Mouse (Mus musculus) adrenal gland, postnatal 36 days (tissue): Measurements from ENCODE around the gene Figla. TPM values are rescaled to one million over a fixed set of nuclear protein-coding genes. Genes with fewer than 3 reads are reported as not detected.
A peak's percentile ranks its signal among the peaks of the same experiment; 100 is the strongest.

ENCODE experiments used
- DNase-seq, 2 experiments: peaks; one replicate each; pipeline ENCODE4 v3.0.0; 2021; ENCODE audit warnings: mixed read lengths in 1 of 2
- total RNA-seq, 2 experiments: library from RNA; stranded (reverse); gene quantifications; 2 replicates each; pipeline ENCODE4 v1.2.3; 2021

The Figla gene
- total RNA-seq, 2 experiments from 2014 or later: not detected

GRCm38 (mm10) chr6:86028601-86029322, 12.8 kb downstream of the Figla start, which contains the start of gene Add2:
Gene Add2, plus strand, starts transcription at chr6:86028681.
- peak; percentile 21 to 35 for DNase-seq

DNA sequence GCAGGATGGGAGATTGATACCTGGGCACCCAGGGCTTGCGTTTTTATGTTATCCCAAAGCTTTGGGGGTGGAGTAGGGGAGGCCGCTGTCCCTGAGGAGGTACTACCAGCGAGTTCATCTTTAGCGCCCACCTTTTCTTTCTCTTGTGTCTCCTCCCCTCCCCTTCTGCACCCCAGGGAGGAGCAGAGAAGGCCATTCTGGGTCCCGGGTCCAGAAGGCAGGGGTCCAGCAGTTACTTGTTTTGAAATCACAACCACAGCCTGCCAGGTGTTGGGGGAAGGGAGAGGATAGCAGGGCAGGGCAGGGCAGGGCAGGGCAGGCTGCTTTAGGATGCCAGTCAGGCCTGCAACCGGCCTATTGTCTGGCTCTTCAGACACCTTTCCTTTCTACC, 13.3 kb downstream of the Figla start:
- no peak for DNase-seq

DNA sequence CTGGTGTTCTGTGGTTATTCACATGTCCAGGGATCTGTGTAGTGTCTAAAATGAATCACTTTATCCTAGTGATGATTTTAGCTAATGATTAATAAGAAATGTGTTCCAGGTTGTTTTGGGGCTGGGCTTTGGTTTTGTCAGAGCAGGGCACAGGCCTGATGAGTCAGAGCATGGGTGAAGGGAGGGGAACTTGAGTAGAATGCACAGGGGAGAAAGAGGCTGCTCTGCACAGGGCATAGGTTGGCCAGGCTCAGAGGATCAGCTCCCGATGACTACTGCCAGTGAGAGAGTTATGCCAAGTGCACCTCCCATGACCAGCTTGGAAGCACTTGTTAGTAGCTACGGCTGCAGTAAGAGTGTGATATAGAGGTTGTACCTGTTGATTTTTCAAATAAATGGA, 15.6 kb downstream of the Figla start:
- no peak for DNase-seq

DNA sequence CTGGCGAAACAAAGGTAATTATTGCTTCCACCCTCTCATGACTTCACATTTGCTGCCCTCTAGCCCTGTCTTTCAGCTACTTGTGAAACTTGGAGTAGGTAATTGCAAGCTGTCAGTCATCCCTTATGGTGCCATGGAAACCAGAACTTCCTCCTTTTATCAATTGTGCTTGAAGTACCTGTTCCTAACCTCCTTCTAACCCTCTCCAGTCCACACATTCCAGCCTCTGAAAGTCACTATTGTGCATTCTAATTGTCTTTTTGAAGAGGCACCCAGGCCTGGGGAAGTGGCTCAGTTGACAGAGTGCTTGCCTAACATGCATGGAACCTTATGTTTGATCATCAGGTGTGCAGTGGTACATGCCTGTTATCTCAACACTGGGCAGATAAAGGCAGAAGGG, 17.7 kb downstream of the Figla start:
- DNase-seq: no peak

- no peak for DNase-seq
These were observed 22.9 kb downstream of the Figla start for GRCm38 (mm10) chr6:86038901-86039300.

DNA sequence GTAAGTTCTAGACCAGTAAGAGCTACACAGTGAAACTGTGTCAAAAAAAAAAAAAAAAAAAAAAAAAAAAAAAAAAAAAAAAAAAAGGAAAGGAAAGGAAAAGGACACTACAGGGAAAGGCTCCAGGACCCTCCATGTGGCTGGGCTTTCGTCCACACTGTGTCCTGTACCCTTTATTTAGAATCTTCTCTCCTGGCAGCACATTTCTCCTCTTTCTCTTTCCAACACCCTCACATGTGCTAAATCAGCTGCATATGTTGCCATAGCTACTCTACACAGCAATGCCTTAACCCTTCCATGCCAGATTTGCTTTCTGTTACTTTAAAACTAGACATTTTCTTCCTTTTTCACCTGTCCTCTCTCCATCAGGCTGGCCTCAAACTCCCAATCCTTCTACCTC, 24.2 kb downstream of the Figla start:
- no peak for DNase-seq

- no peak for DNase-seq
These were observed 31.5 kb downstream of the Figla start for GRCm38 (mm10) chr6:86047510-86047909.

GRCm38 (mm10) chr6:86048509-86048908, 32.5 kb downstream of the Figla start:
- no peak for DNase-seq

DNA sequence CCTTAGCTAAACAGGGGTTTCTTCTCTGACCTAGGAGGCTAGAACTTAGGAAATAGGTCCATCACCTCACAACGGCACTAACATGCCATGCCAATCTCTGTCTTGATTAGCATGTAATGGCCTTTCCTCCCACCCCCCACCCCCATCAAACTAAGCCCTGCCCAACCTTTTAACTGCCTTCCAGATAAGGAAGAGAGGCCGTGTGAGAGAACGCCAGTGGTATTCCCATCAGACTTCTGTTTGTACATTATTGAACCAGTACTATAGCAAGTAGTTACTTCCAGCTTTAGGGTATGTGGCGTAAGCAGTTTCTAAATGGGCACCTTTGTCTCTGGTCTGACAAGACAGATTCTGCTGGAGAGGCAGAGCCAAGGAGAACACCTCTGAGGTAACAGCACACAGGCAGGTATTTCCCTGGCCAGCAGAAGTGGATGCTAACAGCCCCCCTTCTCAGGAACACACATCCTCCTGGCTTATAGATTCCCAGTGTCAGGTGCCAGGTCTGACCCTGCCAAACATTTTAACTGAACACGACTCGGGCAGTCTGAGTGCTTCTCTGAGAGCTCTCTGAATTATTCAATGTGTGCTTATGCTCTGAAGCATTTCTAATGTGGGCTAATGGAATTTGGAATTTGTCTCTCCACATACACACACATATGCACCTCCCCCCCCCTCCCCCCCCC, 34.8 kb downstream of the Figla start:
- DNase-seq: no peak

GRCm38 (mm10) chr6:86052032-86052459, 36.1 kb downstream of the Figla start:
- DNase-seq: no peak

GRCm38 (mm10) chr6:86052556-86052955, 36.6 kb downstream of the Figla start:
- no peak for DNase-seq

- no peak for DNase-seq
These were observed 37.1 kb downstream of the Figla start for GRCm38 (mm10) chr6:86053099-86053498.

DNA sequence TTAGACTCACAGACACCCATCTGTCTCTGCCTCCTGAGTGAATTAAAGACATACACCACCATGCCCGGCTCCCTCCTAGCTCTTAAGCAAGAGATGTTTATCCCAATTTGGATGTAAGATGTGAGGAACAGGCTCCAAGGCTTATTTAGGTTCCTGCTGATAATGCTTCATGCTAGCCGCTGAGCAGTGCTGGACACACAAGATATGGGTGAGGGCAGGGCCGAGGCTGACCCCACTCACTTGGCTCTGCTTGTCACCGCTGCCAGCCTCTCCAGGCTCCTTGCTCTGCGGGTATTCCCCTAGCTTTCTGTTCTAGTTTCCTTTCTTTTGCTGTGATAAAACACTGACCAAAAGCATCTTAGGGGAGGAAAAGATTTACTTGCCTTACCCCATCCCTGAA, 37.6 kb downstream of the Figla start:
- DNase-seq: no peak

DNA sequence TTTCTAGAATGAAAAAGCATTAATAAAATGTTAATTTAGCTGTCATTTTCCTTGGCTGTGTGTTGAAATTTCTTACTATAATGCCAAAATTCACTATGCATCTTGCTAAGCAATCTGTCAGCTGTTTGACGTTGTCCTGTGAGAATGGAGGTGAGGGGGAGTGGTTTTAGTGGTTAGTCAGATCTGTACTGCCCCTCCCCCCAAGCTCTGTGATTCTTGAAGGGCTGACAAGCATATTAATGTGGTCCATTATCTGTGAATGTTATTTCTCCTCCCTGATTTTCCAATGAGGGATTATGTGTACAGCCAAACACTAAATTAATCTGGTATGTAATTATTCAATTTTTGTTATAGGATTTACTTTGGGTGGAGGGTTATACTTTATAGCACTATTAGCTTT, 42.5 kb downstream of the Figla start:
- no peak for DNase-seq

DNA sequence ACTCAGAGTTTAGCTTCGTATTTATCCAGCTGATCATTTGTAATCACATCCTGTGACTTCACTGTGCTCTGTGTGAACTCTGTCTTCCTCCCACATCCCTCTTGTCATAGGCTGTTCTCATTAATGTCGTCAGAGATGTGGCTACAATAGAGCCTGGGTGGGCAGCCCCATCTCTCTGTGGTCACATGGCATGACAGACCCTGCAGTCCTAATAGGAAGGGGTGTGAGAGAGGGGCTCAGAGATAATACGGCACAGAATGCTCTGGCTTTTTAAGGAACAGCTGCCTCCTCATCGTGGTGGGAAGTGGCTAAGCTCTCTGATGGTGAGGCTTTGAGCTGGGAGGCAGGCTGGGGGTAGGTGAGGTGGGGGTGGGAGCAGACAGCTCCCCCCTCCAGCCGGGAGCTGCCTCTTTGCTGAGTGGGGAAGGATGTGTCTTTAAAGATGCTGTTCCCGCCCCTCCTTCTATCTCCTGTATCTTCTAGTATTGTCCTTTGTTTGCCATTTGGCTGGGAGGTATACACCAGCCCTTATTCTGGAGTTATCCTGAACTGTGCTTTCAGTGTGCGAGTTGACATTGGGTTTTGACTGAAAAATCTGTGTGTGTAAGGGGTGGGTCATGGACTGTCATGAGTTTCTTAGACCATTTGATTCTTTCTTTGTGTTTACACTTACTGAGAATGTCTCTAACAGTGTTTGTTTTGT, 43.3 kb downstream of the Figla start:
- DNase-seq: no peak

DNA sequence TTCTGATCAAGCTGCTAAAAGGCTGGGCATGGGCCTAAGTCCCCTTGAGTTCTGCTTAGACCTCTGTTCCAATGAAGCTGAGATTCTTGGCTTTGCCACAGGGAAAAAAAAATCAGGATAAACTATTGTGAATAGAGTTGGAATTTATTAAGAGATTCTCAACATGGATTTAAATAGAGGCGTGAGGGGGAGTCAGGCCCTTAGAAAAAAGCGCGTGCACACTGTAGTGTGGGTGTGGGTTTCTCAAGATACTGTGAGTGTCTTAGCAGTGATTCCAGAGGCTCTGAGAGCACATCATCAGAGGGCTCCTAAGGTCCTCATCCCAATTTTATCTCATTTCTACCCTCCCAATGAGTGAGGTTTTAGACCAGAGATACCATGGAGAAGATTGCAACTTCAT, 44.2 kb downstream of the Figla start:
- no peak for DNase-seq

- DNase-seq: no peak
These were observed 46.3 kb downstream of the Figla start for GRCm38 (mm10) chr6:86062226-86062625.

DNA sequence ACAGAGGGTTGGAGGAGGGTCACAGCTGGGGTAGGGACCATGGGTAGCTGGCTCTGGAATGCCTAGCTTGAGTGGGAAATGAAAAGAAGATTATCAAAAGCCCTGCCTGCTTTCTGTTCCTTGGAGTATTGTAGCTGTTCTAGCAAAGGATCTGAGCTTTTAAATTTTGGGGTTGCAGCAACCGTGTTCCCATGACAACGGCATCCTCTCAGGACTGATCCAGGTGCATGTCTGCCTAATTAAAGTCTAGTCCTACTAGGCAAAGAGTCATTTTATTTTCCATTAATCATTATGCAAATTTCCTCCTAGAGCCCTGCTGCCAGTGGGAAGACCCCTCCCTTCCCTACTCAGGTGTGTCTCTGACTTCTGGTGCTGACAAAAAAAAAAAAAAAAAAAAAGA, 46.7 kb downstream of the Figla start:
- no peak for DNase-seq

DNA sequence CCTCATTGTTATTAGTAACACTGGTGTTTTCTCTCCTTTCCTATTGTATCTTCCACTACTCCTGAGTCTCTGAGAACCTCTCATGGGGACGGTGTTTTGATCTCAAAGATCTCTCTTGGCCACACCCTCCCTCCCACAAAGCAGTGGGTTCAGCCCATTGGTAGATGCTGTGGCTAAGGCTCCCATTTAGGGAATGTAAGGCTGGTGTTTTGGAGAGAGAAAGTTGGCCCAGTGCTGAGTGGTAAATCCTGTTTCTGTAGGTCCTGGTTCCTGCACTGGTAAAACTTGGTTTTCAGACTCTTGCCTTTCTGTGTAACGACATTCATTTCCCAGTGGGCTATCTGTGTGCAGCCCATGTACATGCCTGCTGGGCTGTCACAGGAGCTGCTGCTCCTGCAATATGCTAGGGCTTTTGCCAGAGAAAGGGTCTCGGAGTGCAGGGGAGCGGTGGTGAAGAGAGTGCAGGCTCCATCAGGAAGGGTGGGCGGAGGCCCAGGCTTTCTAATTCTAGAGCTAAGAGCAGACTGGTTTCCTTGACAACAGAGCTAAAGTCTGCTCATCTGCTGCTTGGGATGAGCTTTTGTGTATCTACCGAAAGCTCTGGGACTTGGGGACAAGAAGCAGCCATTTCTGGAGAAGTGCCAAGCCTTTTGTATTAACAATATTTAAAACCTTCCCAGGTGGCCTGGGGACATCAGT, 48.5 kb downstream of the Figla start:
- no peak for DNase-seq

DNA sequence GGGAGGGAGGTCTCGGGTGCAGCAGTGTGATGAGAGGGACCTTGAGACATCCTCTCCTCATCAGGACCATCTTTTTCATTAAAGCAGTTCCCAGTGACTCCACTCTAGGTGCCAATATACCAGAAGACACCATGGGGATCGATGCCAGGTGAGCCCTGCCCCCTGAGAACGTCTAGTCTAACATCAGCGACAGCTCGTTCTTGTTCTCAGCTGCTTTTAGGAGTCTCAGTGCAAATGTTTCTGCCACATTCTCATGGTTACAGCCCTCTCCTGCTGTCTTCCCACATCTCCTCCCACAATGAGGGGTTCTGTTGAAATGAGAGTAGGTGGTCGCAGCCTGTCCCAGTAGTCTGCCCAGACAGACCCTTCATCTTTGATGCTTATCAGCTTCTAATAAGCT, 50.8 kb downstream of the Figla start:
- DNase-seq: no peak

GRCm38 (mm10) chr6:86067145-86067544, 51.2 kb downstream of the Figla start:
- no peak for DNase-seq

- DNase-seq: no peak
These were observed 53.0 kb downstream of the Figla start for GRCm38 (mm10) chr6:86069009-86069408.

DNA sequence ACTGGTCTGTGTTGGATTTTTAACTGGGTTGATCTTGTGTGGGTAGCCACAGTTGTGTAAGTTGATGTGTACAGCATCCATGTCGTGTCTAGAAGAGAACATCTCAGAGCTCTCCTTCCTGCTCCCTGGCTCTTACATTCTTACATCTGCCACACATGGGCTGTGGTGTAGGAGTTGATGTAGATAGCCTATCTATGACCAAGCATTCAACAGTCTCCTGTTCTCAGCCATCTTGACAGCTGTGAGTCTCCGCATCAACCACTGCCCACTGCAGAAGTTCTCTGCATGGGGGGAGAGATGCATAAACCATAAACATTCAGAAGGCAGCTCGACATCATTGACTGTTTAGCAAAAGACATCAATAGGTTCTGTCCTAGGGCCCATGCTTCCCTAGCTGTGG, 53.9 kb downstream of the Figla start:
- no peak for DNase-seq
